Mouse (Mus musculus) forebrain, embryonic 15.5 days (tissue): ENCODE results near the gene Disp1. TPM values are rescaled to one million over a fixed set of nuclear protein-coding genes. Genes with fewer than 3 reads are reported as not detected.
A peak's percentile ranks its signal among the peaks of the same experiment; 100 is the strongest.

Source experiments
- ATAC-seq: fragments of 200-750 bp; cut with Nextera tagmentation; replicated peaks from 2 replicates; pipeline ENCODE4 v1.8.0; 2017; ENCODE audit warnings: mild to moderate bottlenecking, moderate TSS enrichment, moderate library complexity
- H3K27ac ChIP-seq: fragments of 300-500 bp; sonication (generic); replicated peaks from 2 replicates; pipeline ENCODE4 v1.5.1; 2015; ENCODE audit warnings: mild to moderate bottlenecking, inconsistent platforms
- H3K27me3 ChIP-seq: fragments of 300-500 bp; sonication (generic); 2 replicates; pipeline ENCODE4 v1.6.1; 2015; ENCODE audit warnings: inconsistent platforms
- H3K36me3 ChIP-seq: fragments of 300-500 bp; sonication (generic); 2 replicates; pipeline ENCODE4 v1.6.1; 2015; ENCODE audit warnings: mild to moderate bottlenecking, inconsistent platforms
- H3K4me1 ChIP-seq: fragments of 300-500 bp; sonication (generic); 2 replicates; pipeline ENCODE4 v1.6.1; 2015; ENCODE audit warnings: inconsistent platforms
- H3K4me2 ChIP-seq: fragments of 300-500 bp; sonication (generic); replicated peaks from 2 replicates; pipeline ENCODE4 v1.6.1; 2015; ENCODE audit warnings: mild to moderate bottlenecking, inconsistent platforms
- H3K4me3 ChIP-seq: fragments of 300-500 bp; sonication (generic); 2 replicates; pipeline ENCODE4 v1.5.1; 2015; ENCODE audit warnings: mild to moderate bottlenecking, inconsistent platforms
- H3K9ac ChIP-seq: fragments of 300-500 bp; sonication (generic); replicated peaks from 2 replicates; pipeline ENCODE4 v1.6.1; 2015; ENCODE audit warnings: mild to moderate bottlenecking, inconsistent platforms
- H3K9me3 ChIP-seq: fragments of 300-500 bp; sonication (generic); 2 replicates; pipeline ENCODE4 v1.6.1; 2016; ENCODE audit warnings: inconsistent platforms
- WGBS: fragments of 180-500 bp; shearing (Covaris S2); methylation state at CpG from one replicate; pipeline ENCODE4 v1.1.7; 2015; ENCODE audit warnings: mixed read lengths; 5-methylcytosine and 5-hydroxymethylcytosine counted together
- polyA plus RNA-seq: library from polyadenylated mRNA; unstranded; fragments of >200 nt; fragmentation: Nextera tagmentation; extraction: Ambion mirVana; gene quantifications from 2 replicates; pipeline ENCODE4 v1.2.1, GENCODE M21; 2015

Gene Disp1
- polyA plus RNA-seq, 1 experiment from 2014 or later = 5.9 TPM

DNA sequence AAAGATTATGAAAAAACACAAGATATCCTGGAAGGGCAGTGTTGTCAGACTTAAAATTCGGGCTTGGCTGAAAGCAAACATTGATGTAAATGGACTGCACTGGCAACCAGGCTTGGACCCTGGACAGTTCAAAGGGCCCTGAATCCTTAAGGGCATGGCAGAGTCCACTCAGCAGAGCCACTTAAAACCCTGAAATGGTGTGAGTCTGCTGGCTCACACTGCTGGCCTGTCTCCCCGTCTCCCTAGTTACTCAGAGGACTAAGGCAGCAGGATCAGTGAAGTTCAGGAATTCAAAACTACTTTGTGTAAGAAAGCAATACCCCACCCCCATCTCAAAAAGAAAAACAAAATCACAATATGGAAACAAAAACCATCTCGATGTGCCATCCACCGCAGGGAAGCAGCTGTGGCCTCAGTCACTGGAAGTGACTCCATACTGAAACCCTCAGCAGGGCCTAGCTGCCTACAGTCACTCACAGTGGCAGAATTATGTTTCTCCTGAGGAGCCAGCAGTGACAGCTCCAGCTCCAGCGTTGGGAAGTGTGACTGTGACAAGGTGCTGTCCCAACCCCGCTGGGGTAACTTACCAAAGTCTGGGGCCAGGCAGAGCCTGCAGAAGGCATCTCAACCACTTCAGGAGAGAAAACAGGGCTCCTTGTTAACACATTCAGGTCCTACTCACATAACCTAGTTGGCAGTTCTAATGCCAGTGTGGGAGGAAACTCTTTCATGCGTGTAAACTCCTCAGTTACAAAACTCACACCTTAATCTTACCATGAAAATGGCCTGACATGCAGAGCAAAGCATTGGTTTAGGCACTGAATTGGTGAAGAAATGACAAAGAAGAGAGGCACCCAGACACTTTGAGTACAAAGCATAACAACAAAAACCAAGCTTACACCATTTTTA is 66.8 kb downstream of the Disp1 start:
- no peak overlapping the region for H3K27ac ChIP-seq
- no peak overlapping the region for H3K4me2 ChIP-seq
- no peaks in the 10 kb centered on the region for H3K27me3 ChIP-seq
- no peak overlapping the region for H3K9ac ChIP-seq
- peaks cover 9% of the 10 kb centered on the region for H3K4me1 ChIP-seq
- no peaks in the 10 kb centered on the region; the same call in 1 of the 2 replicates for H3K9me3 ChIP-seq
- no peak for ATAC-seq
- H3K4me3 ChIP-seq = no peak overlapping the region
- WGBS = 49% methylated on average over 7 of the region's 7 CpGs
- no peaks in the 10 kb centered on the region for H3K36me3 ChIP-seq

DNA sequence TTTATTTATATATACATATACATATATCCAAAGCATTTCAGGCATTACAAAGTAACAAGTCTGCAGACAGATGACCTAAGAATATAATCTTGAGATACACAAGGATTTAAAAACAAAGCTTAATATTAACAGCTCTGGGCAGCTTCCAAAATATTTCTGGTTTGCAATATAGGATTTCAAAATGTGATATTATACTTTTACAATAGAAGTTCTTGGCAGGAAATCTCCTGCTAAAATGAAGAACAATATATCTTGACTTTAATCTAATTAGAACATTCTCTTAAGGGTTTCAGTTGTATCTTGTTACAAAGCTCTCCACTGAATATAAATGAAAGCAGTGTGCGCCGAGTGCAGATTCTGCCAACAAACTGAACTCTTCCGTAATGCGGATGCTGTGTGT is 68.0 kb downstream of the Disp1 start:
- ATAC-seq = no peak
- no peak overlapping the region for H3K9ac ChIP-seq
- H3K36me3 ChIP-seq = no peaks in the 10 kb centered on the region
- no peaks in the 10 kb centered on the region; the same call in 1 of the 2 replicates for H3K9me3 ChIP-seq
- no peaks in the 10 kb centered on the region for H3K27me3 ChIP-seq
- H3K4me2 ChIP-seq = no peak overlapping the region
- WGBS = 94% methylated on average over 4 of the region's 4 CpGs
- peaks cover 10% of the 10 kb centered on the region for H3K4me1 ChIP-seq
- no peak overlapping the region for H3K27ac ChIP-seq
- no peak overlapping the region for H3K4me3 ChIP-seq

DNA sequence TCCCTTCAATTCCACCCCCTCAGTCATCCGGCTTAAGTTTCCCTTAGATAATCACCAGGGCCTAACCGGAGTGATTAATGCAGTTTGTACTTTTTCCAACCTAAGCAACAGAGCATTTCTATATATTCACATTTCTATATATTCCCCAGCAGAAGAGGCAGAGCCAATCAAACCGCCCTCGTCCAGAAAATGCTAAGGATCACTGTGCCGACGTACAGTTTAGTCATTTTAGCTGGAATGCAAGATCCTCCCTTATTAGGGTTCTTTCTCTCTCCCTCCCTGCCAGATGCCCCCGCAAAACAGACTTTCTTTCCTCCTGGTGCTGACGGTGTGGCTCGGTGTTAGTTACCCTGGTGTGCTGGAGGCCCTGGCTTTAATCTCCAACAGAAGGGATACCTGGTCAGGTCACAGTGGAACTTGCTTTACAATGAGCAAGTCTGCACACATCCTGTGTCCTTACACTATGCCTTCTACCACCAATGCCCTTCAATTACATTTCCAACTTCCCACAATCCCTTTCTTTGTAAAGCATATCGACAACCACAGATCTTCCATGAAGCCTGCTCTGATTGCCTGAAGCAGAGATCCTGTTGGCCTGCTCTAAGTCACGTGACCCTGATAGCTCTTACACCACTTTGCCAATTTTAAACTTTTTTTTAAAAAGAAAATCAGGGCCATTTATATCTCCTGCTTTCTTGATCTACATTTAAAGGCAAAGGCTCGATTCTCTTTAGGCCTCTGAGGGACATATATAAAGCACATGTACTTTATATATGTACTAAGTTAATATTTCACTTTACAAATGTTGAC is 69.6 kb downstream of the Disp1 start:
- Histone ChIP-seq H3K4me1 (peaks cover 15% of the 10 kb centered on the region), H3K27ac (no peak overlapping the region), H3K9me3 (no peaks in the 10 kb centered on the region), H3K4me3 (no peak overlapping the region), H3K36me3 (no peaks in the 10 kb centered on the region), H3K4me2 (no peak overlapping the region), H3K9ac (no peak overlapping the region), H3K27me3 (no peaks in the 10 kb centered on the region)
- 86% methylated on average over 12 of the region's 12 CpGs for WGBS
- no peak for ATAC-seq

DNA sequence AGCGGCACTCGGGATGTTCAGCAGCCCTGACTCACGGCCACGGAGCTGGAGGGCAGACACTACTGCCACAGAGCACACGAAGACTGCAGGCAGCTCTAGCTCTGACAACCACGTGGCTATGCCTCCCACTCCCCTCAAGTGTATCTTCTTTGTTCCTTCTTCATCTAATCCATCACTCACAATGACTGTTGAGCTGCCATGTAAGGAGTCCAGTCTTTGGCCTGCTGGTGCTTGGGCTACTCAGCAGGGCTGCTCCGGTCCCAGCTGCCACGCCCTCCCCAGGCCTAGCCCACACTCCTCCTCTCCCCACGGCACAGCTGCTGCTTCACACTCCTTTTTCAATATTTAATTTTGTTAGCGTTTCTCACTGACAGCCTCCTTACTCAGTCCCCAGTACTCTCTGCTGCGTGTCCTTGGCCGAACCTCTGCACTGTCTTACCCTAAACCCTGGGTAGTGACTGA is 70.9 kb downstream of the Disp1 start:
- no peaks in the 10 kb centered on the region for H3K27me3 ChIP-seq
- no peak overlapping the region for H3K27ac ChIP-seq
- H3K9ac ChIP-seq = no peak overlapping the region
- no peak overlapping the region for H3K4me2 ChIP-seq
- no peaks in the 10 kb centered on the region for H3K9me3 ChIP-seq
- no peak for ATAC-seq
- WGBS = 51% methylated on average over 12 of the region's 12 CpGs
- no peaks in the 10 kb centered on the region for H3K36me3 ChIP-seq
- H3K4me3 ChIP-seq = no peak overlapping the region
- peaks cover 16% of the 10 kb centered on the region for H3K4me1 ChIP-seq

DNA sequence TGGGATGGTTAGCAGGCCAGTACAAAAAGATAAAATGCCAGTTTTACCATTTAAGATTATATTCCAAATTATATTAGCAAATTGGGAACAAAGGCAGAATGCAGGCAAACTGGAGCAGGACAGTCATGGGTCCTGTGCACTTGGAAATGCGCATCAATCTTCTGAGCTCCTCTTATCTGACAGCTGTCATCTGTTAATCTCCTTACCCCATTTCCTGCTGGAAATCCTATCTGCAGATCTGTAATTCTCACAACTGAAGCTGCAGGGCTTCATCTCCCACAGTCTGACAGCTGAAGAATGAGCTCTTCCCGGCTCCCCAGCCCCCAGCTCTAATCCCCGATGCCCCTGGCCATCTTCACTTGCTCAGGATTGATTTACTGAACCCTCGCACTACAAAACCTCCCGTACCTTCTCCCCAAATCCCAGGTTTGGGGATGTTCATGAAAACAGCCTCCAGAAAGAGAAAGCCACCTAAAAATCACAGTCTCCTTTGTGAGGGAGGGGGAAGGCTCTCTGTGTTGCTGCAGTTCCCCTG is 71.7 kb downstream of the Disp1 start:
- Histone ChIP-seq H3K27me3 (no peaks in the 10 kb centered on the region), H3K27ac (no peak overlapping the region), H3K36me3 (no peaks in the 10 kb centered on the region), H3K4me2 (no peak overlapping the region), H3K4me1 (peaks cover 20% of the 10 kb centered on the region), H3K9me3 (no peaks in the 10 kb centered on the region), H3K9ac (no peak overlapping the region), H3K4me3 (no peak overlapping the region)
- ATAC-seq = no peak
- 57% methylated on average over 5 of the region's 5 CpGs for WGBS

DNA sequence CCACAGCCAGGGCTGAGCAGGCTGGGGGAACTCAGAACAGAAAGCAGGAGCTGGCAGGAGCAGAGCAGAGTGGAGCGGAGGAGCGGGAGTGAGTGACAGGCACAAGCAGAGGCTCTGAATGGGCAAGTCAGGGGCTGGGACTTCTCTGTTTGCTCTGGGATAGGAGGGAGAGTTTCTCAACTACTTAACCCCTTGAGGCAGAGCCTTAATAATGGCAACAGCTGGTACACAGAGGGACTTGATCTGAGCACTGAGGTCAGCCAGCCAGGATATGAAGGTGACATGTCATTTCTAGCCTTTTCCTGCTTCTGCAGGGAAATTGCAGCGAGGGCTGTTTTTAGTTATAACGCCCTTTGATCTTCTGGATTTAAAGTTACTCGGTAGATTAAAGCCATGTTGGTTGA is 73.9 kb downstream of the Disp1 start:
- Histone ChIP-seq H3K4me3 (no peak overlapping the region), H3K36me3 (no peaks in the 10 kb centered on the region), H3K4me2 (no peak overlapping the region), H3K27me3 (no peaks in the 10 kb centered on the region), H3K9ac (no peak overlapping the region), H3K4me1 (peaks cover 22% of the 10 kb centered on the region), H3K27ac (no peak overlapping the region), H3K9me3 (no peaks in the 10 kb centered on the region)
- 23% methylated on average over 5 of the region's 5 CpGs for WGBS
- peak; percentile 88 for ATAC-seq

DNA sequence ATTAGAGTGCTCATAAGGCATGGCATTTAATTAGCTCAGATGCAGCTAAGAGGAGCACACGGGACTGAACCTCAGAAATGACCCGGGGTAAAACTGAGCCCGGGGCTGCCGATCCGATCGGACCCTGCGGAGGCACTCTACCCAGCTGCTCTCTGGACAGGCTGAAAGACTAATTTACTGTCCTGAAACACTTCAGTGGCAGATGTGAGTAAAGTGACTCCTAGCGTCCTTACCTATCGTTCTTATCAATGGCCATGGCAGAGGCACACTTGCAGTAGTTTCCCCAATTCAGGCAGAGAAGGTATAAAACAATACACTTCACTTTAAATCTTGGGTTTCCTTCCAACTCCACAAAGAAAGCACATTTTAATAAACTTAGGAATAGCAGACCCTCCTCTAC is 74.5 kb downstream of the Disp1 start:
- Histone ChIP-seq H3K36me3 (no peaks in the 10 kb centered on the region), H3K9me3 (no peaks in the 10 kb centered on the region), H3K4me3 (no peak overlapping the region), H3K27ac (no peak overlapping the region), H3K9ac (no peak overlapping the region), H3K4me1 (peaks cover 22% of the 10 kb centered on the region), H3K27me3 (no peaks in the 10 kb centered on the region), H3K4me2 (no peak overlapping the region)
- WGBS = 12% methylated on average over 9 of the region's 9 CpGs
- no peak for ATAC-seq

DNA sequence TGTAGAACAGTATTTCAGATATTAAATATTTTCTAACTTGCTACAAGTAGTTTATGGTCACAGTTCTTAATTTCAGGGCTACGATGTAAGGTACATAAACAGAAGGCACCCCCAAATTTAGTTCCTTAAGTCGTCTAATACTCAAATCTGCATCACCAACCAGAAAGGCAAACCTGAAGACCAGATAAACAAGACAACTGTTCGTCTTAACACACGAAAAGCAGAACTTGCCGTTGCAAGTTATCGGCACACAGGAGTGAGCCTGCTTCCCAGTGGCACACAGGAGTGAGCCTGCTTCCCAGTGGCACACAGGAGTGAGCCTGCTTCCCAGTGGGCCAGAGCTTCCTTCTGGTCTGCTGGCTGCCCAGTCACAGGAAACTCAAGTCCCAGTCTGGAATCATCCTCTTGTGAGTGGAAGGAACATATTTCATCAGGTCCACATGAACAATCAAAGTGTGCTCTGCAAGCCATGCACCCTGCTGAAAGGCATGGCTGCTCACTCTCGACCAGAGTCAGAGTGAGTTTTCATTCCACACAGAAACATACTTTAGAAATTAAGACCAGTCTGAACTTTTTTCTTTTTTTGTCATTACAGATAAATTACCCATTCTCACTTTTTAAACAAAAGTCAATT is 75.1 kb downstream of the Disp1 start:
- no peaks in the 10 kb centered on the region for H3K9me3 ChIP-seq
- H3K4me2 ChIP-seq = no peak overlapping the region
- no peaks in the 10 kb centered on the region for H3K27me3 ChIP-seq
- no peak overlapping the region for H3K27ac ChIP-seq
- no peak for ATAC-seq
- no peak overlapping the region for H3K4me3 ChIP-seq
- 76% methylated on average over 7 of the region's 7 CpGs for WGBS
- H3K36me3 ChIP-seq = no peaks in the 10 kb centered on the region
- H3K4me1 ChIP-seq = peaks cover 22% of the 10 kb centered on the region
- H3K9ac ChIP-seq = no peak overlapping the region

DNA sequence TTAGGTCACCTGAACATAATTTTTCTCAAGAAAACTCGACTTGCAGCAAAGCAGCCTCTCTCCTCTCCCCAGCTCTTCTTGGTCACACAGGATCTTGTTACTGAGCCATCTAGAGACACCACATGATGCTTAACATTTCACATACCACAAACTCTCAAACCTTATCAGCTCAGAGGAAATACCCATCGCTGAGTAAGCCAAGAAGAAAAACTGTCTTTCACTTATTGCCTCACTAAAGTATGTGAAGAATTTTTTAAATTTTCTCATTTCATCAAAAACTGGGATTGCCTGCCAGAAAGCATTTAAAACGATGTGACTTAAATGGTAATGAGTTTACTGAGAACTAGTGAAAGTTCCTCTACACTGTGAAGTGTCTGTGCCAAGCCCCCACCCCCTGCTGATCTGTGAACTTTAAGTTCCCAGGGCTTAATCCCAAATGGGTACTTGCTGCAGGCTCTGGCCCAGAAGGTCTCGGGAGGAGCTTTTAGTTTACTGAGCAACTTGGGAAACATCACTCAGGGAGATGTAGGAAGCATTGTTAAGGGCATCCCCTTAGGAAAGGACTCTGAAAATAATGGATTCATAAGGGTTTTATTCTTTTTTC is 76.6 kb downstream of the Disp1 start:
- Histone ChIP-seq H3K27me3 (no peaks in the 10 kb centered on the region), H3K9me3 (no peaks in the 10 kb centered on the region), H3K36me3 (no peaks in the 10 kb centered on the region), H3K4me2 (no peak overlapping the region), H3K4me1 (peaks cover 24% of the 10 kb centered on the region), H3K4me3 (no peak overlapping the region), H3K27ac (no peak overlapping the region), H3K9ac (no peak overlapping the region)
- WGBS = 20% methylated on average over 4 of the region's 4 CpGs
- ATAC-seq = no peak

DNA sequence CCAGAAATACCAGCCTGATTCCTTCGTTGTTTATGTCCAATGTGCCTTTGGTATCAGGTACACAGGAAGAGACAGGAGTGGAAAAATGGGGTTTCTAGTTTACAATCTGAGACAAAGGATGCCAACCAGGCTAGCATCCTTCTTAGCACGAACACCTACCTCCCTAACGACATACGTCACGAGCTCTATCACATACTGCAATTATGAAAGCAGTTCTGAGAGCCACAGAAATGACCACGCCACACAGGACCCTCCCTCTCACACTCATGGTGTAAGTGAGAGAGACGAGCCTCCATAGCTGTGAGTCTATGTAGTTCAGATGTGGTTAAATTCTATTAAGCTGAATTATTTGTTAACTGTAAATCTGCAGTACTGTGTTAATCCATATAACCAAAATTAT is 78.1 kb downstream of the Disp1 start:
- Histone ChIP-seq H3K27ac (no peak overlapping the region), H3K27me3 (no peaks in the 10 kb centered on the region), H3K4me1 (peaks cover 22% of the 10 kb centered on the region), H3K36me3 (no peaks in the 10 kb centered on the region), H3K4me3 (no peak overlapping the region), H3K9me3 (no peaks in the 10 kb centered on the region), H3K4me2 (no peak overlapping the region), H3K9ac (no peak overlapping the region)
- WGBS = 68% methylated on average over 7 of the region's 7 CpGs
- ATAC-seq = no peak

DNA sequence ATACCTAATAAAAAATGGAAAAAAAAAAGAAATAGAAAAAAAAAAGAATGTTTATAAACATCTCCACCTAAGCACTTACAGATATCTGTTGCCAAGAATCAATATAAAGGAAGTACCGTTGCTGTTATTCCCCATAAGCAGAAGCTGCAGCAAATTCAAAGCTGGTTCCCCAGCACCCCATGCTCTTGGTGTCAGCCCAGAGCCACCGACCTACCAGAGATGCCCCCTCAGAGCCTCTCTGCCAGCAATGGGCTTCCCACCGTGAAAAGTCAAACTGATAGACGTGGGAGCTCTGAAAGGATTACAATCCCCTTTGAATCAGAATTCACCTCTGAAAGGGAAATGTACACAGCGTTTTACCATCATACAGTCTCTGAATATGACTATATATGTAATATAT is 78.8 kb downstream of the Disp1 start:
- ATAC-seq = no peak

More for the DNA sequence above, 78.8 kb downstream of the Disp1 start:
- Histone ChIP-seq H3K27me3 (no peaks in the 10 kb centered on the region), H3K9ac (no peak overlapping the region), H3K27ac (no peak overlapping the region), H3K9me3 (no peaks in the 10 kb centered on the region), H3K4me3 (no peak overlapping the region), H3K4me2 (no peak overlapping the region), H3K4me1 (peaks cover 20% of the 10 kb centered on the region), H3K36me3 (no peaks in the 10 kb centered on the region)
- WGBS = 53% methylated on average over 5 of the region's 5 CpGs
